Mouse (Mus musculus): Measurements from ENCODE around the gene Slc9a5. TPM values are rescaled to one million over a fixed set of nuclear protein-coding genes. Genes with fewer than 3 reads are reported as not detected.
A peak's percentile ranks its signal among the peaks of the same experiment; 100 is the strongest.

Gene Slc9a5
- polyA plus RNA-seq, 1 experiment from 2014 or later: 5.5 TPM

DNA sequence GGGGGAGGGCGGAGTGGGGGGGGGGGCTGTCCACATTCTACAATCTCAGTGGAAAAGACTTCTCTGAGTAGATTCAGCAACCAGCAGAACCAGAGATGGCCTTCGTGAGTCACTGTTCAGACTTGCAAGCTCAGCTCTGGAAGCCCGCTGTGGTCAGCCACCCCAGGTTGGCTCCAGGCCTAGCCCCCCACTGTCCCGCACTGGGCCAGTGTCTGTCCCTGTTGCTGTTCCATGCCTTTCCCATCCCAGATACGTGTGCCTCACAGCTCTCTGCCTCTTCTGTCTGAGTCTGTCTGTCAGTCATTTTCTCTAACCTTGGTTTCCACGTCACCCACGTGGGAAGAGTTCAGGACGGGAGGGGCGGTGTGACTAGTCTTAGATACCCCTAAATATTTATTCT, 23.8 kb downstream of the Slc9a5 start:
- no peak for DNase-seq (ENCODE audit: extremely low spot score, low spot score)
- Histone ChIP-seq H3K4me1 (peaks cover 19% of the 10 kb centered on the region), H3K36me3 (replicated peaks) (peaks cover 30% of the 10 kb centered on the region), H3K4me3 (no peak overlapping the region), H3K9me3 (peaks cover 4% of the 10 kb centered on the region; the same call in 1 of the 2 replicates), H3K27ac (no peak overlapping the region), H3K27me3 (ENCODE audit: poor library complexity, severe bottlenecking) (peaks cover 15% of the 10 kb centered on the region; the same call in 1 of the 2 replicates)
- WGBS: 79% methylated on average over 9 of the region's 9 CpGs

DNA sequence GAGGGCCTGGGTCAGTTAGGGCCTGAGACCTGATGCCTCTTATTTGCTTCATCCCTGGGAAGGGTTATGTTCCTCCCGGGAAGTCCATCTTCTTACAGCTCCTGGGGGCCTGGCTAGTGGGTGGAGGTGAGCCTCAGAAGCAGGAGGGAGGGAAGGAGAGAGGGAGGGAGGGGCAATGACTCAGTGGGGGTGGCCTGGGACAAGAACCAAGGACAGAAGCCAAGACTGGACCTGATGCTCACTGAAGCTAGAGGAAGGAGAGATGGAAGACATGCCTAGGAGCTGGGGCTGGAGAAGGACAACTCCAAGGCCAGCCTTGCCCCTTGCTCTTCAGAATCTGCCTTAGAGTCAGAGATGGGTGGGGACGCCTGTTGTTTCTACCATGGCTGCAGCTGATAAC, 24.4 kb downstream of the Slc9a5 start, which contains the start of gene Plekhg4:
Gene Plekhg4, plus strand, starts transcription at position 243 of the 400 bp plus-strand sequence.
- H3K27me3 ChIP-seq (ENCODE audit: poor library complexity, severe bottlenecking): peaks cover 15% of the 10 kb centered on the region; the same call in 1 of the 2 replicates
- H3K36me3 ChIP-seq (replicated peaks): peaks cover 24% of the 10 kb centered on the region
- no peak within 1 kb of the TSS for H3K27ac ChIP-seq
- no peak for DNase-seq (ENCODE audit: extremely low spot score, low spot score)
- H3K9me3 ChIP-seq: peaks cover 4% of the 10 kb centered on the region; the same call in 1 of the 2 replicates
- no peak within 1 kb of the TSS for H3K4me3 ChIP-seq
- 71% methylated on average over 2 of the region's 2 CpGs for WGBS
- peaks cover 19% of the 10 kb centered on the region for H3K4me1 ChIP-seq

DNA sequence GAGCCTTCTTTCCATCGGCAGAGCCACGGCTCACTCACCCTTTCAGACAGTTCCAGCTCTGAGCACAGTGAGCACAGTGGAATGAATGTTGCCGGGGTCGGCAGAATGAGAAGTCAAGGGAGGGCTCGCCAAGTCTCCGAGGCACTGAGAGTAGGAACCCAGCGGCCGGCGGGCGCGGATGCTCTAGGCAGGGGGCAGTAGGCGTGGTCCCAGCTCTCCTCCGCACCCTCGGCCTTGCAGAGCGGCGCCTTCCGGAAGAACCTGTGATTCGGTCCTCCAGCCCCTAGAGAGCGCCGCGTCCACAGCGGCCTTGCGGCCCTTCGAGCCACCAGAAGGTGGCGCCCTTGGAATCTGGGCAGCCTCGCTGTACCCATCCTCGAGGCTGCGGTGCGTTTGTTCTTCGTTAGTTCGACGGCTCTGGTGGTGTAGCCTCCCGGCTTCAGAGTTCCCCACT, 25.9 kb downstream of the Slc9a5 start:
- H3K4me1 ChIP-seq: peaks cover 15% of the 10 kb centered on the region
- peaks cover 9% of the 10 kb centered on the region for H3K36me3 ChIP-seq (replicated peaks)
- peak overlapping the region; percentile 9; the same call in 1 of the 2 replicates for H3K27ac ChIP-seq
- WGBS: 29% methylated on average over 33 of the region's 33 CpGs
- H3K9me3 ChIP-seq: peaks cover 4% of the 10 kb centered on the region; the same call in 1 of the 2 replicates
- peak; percentile 36 for DNase-seq (ENCODE audit: extremely low spot score, low spot score)
- H3K27me3 ChIP-seq (ENCODE audit: poor library complexity, severe bottlenecking): peaks cover 15% of the 10 kb centered on the region; the same call in 1 of the 2 replicates
- H3K4me3 ChIP-seq: peak overlapping the region; percentile 41

GRCm38 (mm10) chr8:105378673-105379072, 30.0 kb downstream of the Slc9a5 start:
- Histone ChIP-seq H3K4me1 (peaks cover 15% of the 10 kb centered on the region), H3K27ac (peak overlapping the region; percentile 37; the same call in 1 of the 2 replicates), H3K4me3 (no peak overlapping the region), H3K27me3 (ENCODE audit: poor library complexity, severe bottlenecking) (peaks cover 4% of the 10 kb centered on the region; the same call in 1 of the 2 replicates), H3K9me3 (peaks cover 4% of the 10 kb centered on the region; the same call in 1 of the 2 replicates), H3K36me3 (replicated peaks) (no peaks in the 10 kb centered on the region)
- 86% methylated on average over 19 of the region's 19 CpGs for WGBS
- DNase-seq (ENCODE audit: extremely low spot score, low spot score): no peak

GRCm38 (mm10) chr8:105380308-105380707, 31.7 kb downstream of the Slc9a5 start:
- Histone ChIP-seq H3K4me1 (peaks cover 5% of the 10 kb centered on the region; the same call in 1 of the 2 replicates), H3K27me3 (ENCODE audit: poor library complexity, severe bottlenecking) (no peaks in the 10 kb centered on the region), H3K9me3 (no peaks in the 10 kb centered on the region), H3K36me3 (replicated peaks) (no peaks in the 10 kb centered on the region), H3K4me3 (no peak overlapping the region), H3K27ac (no peak overlapping the region)
- WGBS: 90% methylated on average over 12 of the region's 12 CpGs
- no peak for DNase-seq (ENCODE audit: extremely low spot score, low spot score)

- H3K4me1 ChIP-seq: peaks cover 5% of the 10 kb centered on the region; the same call in 1 of the 2 replicates
- H3K36me3 ChIP-seq (replicated peaks): no peaks in the 10 kb centered on the region
- H3K27me3 ChIP-seq (ENCODE audit: poor library complexity, severe bottlenecking): no peaks in the 10 kb centered on the region
- no peaks in the 10 kb centered on the region for H3K9me3 ChIP-seq
- DNase-seq (ENCODE audit: extremely low spot score, low spot score): no peak
- 97% methylated on average over 2 of the region's 2 CpGs for WGBS
- H3K27ac ChIP-seq: no peak overlapping the region
- no peak overlapping the region for H3K4me3 ChIP-seq
Measured at GRCm38 (mm10) chr8:105384070-105384469, 35.4 kb downstream of the Slc9a5 start.

DNA sequence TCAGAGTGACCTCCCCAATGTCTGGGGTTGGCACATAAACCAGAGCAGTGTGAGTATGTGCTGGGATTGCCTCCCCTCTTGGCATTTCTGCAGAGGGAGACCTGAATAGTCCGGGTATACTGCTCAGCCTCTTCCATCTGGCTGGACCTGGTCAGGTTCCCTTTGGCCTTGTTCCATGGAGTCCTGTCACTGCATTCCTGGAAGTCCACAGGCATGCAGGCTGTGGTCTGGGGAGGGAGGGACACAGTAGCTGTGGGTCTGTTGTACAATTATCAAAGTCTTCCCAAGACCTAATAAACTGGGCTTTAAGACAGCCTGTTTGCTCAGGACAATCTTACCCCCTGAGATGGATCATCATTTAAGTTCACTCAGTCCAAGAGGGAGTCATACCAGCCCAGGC, 38.5 kb downstream of the Slc9a5 start:
- Histone ChIP-seq H3K27me3 (ENCODE audit: poor library complexity, severe bottlenecking) (no peaks in the 10 kb centered on the region), H3K27ac (no peak overlapping the region), H3K4me3 (no peak overlapping the region), H3K4me1 (peaks cover 5% of the 10 kb centered on the region; the same call in 1 of the 2 replicates), H3K9me3 (no peaks in the 10 kb centered on the region), H3K36me3 (replicated peaks) (no peaks in the 10 kb centered on the region)
- DNase-seq (ENCODE audit: extremely low spot score, low spot score): no peak
- 87% methylated on average over 1 of the region's 1 CpGs for WGBS

DNA sequence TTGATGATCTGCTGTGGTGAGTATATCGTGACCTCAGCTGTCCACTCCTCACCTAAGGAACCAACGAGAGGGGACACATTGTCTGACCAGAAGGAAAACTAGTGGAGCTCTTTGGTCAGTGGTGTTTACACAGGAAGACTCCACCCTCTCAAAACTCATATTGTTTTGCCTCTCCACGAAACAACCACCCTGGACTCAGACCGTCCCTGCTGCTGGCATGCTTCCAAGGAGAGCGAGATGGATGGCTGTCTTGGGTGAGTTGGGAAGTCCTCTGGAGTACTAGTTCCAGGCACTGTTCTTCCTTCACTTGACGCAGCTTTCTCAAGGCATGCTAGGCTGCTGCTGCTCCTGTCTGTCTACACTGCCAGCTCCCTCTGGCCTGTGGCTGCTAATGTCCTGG, 40.5 kb downstream of the Slc9a5 start:
- WGBS: 89% methylated on average over 6 of the region's 6 CpGs
- Histone ChIP-seq H3K9me3 (no peaks in the 10 kb centered on the region), H3K4me1 (peaks cover 9% of the 10 kb centered on the region), H3K27ac (no peak overlapping the region), H3K36me3 (replicated peaks) (no peaks in the 10 kb centered on the region), H3K4me3 (no peak overlapping the region), H3K27me3 (ENCODE audit: poor library complexity, severe bottlenecking) (no peaks in the 10 kb centered on the region)
- no peak for DNase-seq (ENCODE audit: extremely low spot score, low spot score)

- WGBS: 91% methylated on average over 12 of the region's 12 CpGs
- H3K9me3 ChIP-seq: no peaks in the 10 kb centered on the region
- no peak overlapping the region for H3K4me3 ChIP-seq
- no peak overlapping the region for H3K27ac ChIP-seq
- no peak for DNase-seq (ENCODE audit: extremely low spot score, low spot score)
- no peaks in the 10 kb centered on the region for H3K36me3 ChIP-seq (replicated peaks)
- H3K4me1 ChIP-seq: peaks cover 5% of the 10 kb centered on the region
- H3K27me3 ChIP-seq (ENCODE audit: poor library complexity, severe bottlenecking): no peaks in the 10 kb centered on the region
Measured at GRCm38 (mm10) chr8:105393089-105393787, 44.6 kb downstream of the Slc9a5 start.

DNA sequence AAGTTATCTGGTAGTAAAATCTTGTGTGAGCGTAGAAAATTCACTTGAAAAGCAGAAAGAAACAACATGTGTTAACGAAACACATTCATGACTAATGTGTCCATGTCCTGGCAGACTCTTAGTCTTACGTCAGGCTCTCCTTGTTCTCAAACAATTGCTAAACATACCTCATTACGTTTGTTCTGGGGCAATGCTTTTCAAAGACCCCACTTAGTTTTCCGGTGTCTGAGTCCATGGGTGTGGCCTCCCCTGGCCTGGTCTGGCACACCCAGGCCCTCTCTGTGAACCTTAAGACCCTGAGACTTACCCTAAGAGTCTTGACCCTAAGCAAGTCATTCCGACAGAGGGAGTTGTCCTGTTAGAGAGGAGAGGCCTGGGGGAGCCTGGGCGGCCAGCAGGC, 45.3 kb downstream of the Slc9a5 start:
- DNase-seq (ENCODE audit: extremely low spot score, low spot score): no peak
- 71% methylated on average over 7 of the region's 7 CpGs for WGBS
- Histone ChIP-seq H3K27me3 (ENCODE audit: poor library complexity, severe bottlenecking) (no peaks in the 10 kb centered on the region), H3K27ac (no peak overlapping the region), H3K4me1 (peaks cover 5% of the 10 kb centered on the region), H3K36me3 (replicated peaks) (no peaks in the 10 kb centered on the region), H3K9me3 (no peaks in the 10 kb centered on the region), H3K4me3 (no peak overlapping the region)

DNA sequence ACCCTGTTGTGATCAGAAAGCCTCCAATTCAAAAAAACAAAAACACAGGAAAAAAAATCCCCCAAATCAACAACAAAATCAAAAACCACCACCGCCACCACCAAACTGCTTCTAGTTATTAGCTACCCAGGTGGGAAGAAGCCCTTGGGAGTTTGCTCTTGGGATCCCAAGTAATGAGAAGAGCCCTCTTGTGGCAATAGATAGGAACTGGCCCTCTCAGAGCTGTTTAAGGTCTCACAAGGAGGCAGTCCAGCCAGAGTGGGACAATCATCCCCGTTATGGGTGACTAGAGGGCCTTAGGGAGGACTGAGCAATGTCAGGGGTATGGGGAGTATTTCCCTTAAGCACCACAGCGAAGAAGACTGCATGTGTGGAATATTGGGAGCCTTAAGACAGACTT, 49.1 kb downstream of the Slc9a5 start:
- Histone ChIP-seq H3K4me1 (peaks cover 14% of the 10 kb centered on the region), H3K36me3 (replicated peaks) (no peaks in the 10 kb centered on the region), H3K27ac (no peak overlapping the region), H3K9me3 (no peaks in the 10 kb centered on the region), H3K4me3 (no peak overlapping the region), H3K27me3 (ENCODE audit: poor library complexity, severe bottlenecking) (no peaks in the 10 kb centered on the region)
- 41% methylated on average over 3 of the region's 3 CpGs for whole genome bisulfite sequencing
- no peak for DNase-seq (ENCODE audit: extremely low spot score, low spot score)

GRCm38 (mm10) chr8:105400016-105400415, 51.4 kb downstream of the Slc9a5 start:
- no peak overlapping the region for H3K4me3 ChIP-seq
- 87% methylated on average over 5 of the region's 5 CpGs for WGBS
- H3K27ac ChIP-seq: no peak overlapping the region
- H3K4me1 ChIP-seq: peaks cover 9% of the 10 kb centered on the region
- no peaks in the 10 kb centered on the region for H3K27me3 ChIP-seq (ENCODE audit: poor library complexity, severe bottlenecking)
- no peak for DNase-seq (ENCODE audit: extremely low spot score, low spot score)
- no peaks in the 10 kb centered on the region for H3K9me3 ChIP-seq
- no peaks in the 10 kb centered on the region for H3K36me3 ChIP-seq (replicated peaks)

GRCm38 (mm10) chr8:105403467-105403866, 54.8 kb downstream of the Slc9a5 start:
- no peak for DNase-seq (ENCODE audit: extremely low spot score, low spot score)
- Histone ChIP-seq H3K27ac (no peak overlapping the region), H3K4me1 (peaks cover 9% of the 10 kb centered on the region), H3K36me3 (replicated peaks) (no peaks in the 10 kb centered on the region), H3K4me3 (no peak overlapping the region), H3K9me3 (no peaks in the 10 kb centered on the region), H3K27me3 (ENCODE audit: poor library complexity, severe bottlenecking) (no peaks in the 10 kb centered on the region)
- WGBS: 93% methylated on average over 8 of the region's 8 CpGs

All from forebrain, embryonic 10.5 days (tissue).